Mouse (Mus musculus) hindbrain, postnatal 0 days (tissue): Measurements from ENCODE around the gene Unc13b. TPM values are rescaled to one million over a fixed set of nuclear protein-coding genes. Genes with fewer than 3 reads are reported as not detected.

Source experiments
- ATAC-seq: fragments of 200-750 bp; cut with Nextera tagmentation; 2 replicates; pipeline ENCODE4 v1.8.0; 2017; ENCODE audit warnings: mild to moderate bottlenecking, moderate TSS enrichment, moderate library complexity
- DNase-seq: peaks from one replicate; pipeline ENCODE4 v3.0.0-alpha.2; 2015; ENCODE audit warnings: low spot score
- H3K27ac ChIP-seq: fragments of 300-500 bp; sonication (generic); 2 replicates; pipeline ENCODE4 v1.5.1; 2014; ENCODE audit warnings: mild to moderate bottlenecking
- H3K27me3 ChIP-seq: fragments of 300-500 bp; sonication (generic); 2 replicates; pipeline ENCODE4 v1.6.1; 2014; ENCODE audit warnings: low read length, mixed read lengths; ENCODE audit not compliant: insufficient read depth
- H3K36me3 ChIP-seq: fragments of 300-500 bp; sonication (generic); 2 replicates; pipeline ENCODE4 v1.6.1; 2014; ENCODE audit warnings: low read length, mixed read lengths; ENCODE audit not compliant: insufficient read depth
- H3K4me1 ChIP-seq: fragments of 300-500 bp; sonication (generic); 2 replicates; pipeline ENCODE4 v1.6.1; 2014; ENCODE audit warnings: antibody characterized with exemption, low read length, mixed read lengths; ENCODE audit not compliant: insufficient read depth
- H3K4me2 ChIP-seq: fragments of 300-500 bp; sonication (generic); 2 replicates; pipeline ENCODE4 v1.6.1; 2014; ENCODE audit warnings: low read depth, mild to moderate bottlenecking, low read length, moderate library complexity, mixed read lengths
- H3K4me3 ChIP-seq: fragments of 300-500 bp; sonication (generic); 2 replicates; pipeline ENCODE4 v1.5.1; 2014; ENCODE audit warnings: low read length
- H3K9ac ChIP-seq: fragments of 300-500 bp; sonication (generic); replicated peaks from 2 replicates; pipeline ENCODE4 v1.6.1; 2014; ENCODE audit warnings: mild to moderate bottlenecking, low read length, moderate library complexity, mixed read lengths
- H3K9me3 ChIP-seq: fragments of 300-500 bp; sonication (generic); 2 replicates; pipeline ENCODE4 v1.6.1; 2016; ENCODE audit warnings: low read length, mixed read lengths
- CTCF ChIP-seq: IDR thresholded peaks from 2 replicates; pipeline ENCODE4 v1.5.1; 2016; ENCODE audit warnings: antibody characterized with exemption, control low read depth, low read depth
- WGBS: fragments of 180-500 bp; shearing (Covaris S2); extraction: QIAGEN DNeasy Blood & Tissue Kit; methylation state at CpG from one replicate; pipeline ENCODE4 v1.1.7; 2014; 5-methylcytosine and 5-hydroxymethylcytosine counted together
- polyA plus RNA-seq: library from polyadenylated mRNA; unstranded; fragments of >200 nt; fragmentation: Nextera tagmentation; extraction: Ambion mirVana; gene quantifications from 2 replicates; pipeline ENCODE4 v1.2.1, GENCODE M21; 2015
- total RNA-seq: library from RNA; depleted of rRNA; stranded (reverse); fragments of >200 nt; gene quantifications from 2 replicates; pipeline ENCODE4 v1.2.3, GENCODE M21; 2014

Unc13b gene
- total and polyA plus RNA-seq, 2 experiments from 2014 or later = 6.6 to 40.4 TPM

- H3K4me1 ChIP-seq = 0 out of 2 replicates have a peak, but pooled peaks cover 6% of the 10 kb centered on the region
- peak; percentile 88 for ATAC-seq
- peak; percentile 60 for DNase-seq
- WGBS = 3% methylated on average over 8 of the region's 8 CpGs
- H3K9me3 ChIP-seq = no peaks in the 10 kb centered on the region
- H3K4me2 ChIP-seq = peak overlapping the region; percentile 49
- no peaks in the 10 kb centered on the region for H3K36me3 ChIP-seq
- peak overlapping the region; percentile 28 for H3K9ac ChIP-seq
- TF ChIP-seq CTCF = no peak
- no peaks in the 10 kb centered on the region for H3K27me3 ChIP-seq
- H3K4me3 ChIP-seq = peak overlapping the region; percentile 27
- H3K27ac ChIP-seq = peak overlapping the region; percentile 23; the same call in 1 of the 2 replicates
These were observed 150.4 kb downstream of the Unc13b start for GRCm38 (mm10) chr4:43209081-43209579.

DNA sequence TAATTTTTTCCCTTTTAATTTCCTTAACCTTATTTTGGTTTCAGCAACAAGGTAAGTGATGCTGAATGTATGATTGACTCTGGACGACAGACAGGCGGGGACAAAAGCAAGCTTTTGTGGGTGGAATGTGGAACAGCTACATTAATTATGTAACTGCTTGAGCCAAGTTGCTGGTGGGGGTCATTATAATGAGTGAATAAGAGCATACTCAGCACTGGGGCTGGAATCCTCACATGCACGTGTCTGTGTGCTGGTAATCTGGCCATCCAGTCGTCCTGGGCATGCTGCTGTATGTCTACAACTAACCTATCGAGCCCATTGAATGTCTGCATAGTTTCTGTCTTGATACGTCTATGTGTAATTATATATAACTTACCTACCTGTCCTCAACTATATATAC lies 150.9 kb downstream of the Unc13b start:
- no peaks in the 10 kb centered on the region for H3K9me3 ChIP-seq
- TF ChIP-seq CTCF = no peak
- 20% methylated on average over 6 of the region's 6 CpGs for WGBS
- 0 out of 2 replicates have a peak, but pooled peaks cover 6% of the 10 kb centered on the region for H3K4me1 ChIP-seq
- H3K27ac ChIP-seq = peak overlapping the region; percentile 23; the same call in 1 of the 2 replicates
- peak overlapping the region; percentile 49 for H3K4me2 ChIP-seq
- H3K4me3 ChIP-seq = peak overlapping the region; percentile 27
- ATAC-seq = peak; percentile 58
- H3K27me3 ChIP-seq = no peaks in the 10 kb centered on the region
- no peaks in the 10 kb centered on the region for H3K36me3 ChIP-seq
- H3K9ac ChIP-seq = peak overlapping the region; percentile 28
- peak; percentile 38 for DNase-seq

DNA sequence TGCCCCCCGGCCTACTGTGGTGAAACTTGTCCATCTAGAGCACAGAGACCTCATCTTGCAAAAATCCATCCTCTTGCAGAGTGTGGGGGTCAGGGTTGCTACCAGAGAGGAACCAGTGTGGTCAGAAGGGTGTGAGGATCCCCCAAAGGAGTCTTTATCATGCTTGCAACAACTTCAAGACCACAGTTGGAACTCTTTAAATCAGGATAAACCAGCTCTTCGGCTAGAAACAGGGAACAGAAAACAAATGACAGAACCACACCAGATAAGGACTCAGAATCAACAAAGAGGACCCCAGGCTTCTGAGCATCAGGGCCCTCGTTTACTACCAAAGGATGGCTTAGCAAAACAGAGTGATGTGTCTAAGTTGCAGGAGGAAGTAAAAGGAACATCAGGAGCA lies 157.7 kb downstream of the Unc13b start:
- 82% methylated on average over 3 of the region's 3 CpGs for WGBS
- H3K9ac ChIP-seq = no peak overlapping the region
- no peaks in the 10 kb centered on the region for H3K27me3 ChIP-seq
- H3K4me1 ChIP-seq = no peaks in the 10 kb centered on the region
- H3K4me3 ChIP-seq = no peak overlapping the region
- ATAC-seq = no peak
- no peak for DNase-seq
- H3K9me3 ChIP-seq = no peaks in the 10 kb centered on the region
- H3K27ac ChIP-seq = no peak overlapping the region
- H3K4me2 ChIP-seq = no peak overlapping the region
- H3K36me3 ChIP-seq = no peaks in the 10 kb centered on the region
- no peak for TF ChIP-seq CTCF

DNA sequence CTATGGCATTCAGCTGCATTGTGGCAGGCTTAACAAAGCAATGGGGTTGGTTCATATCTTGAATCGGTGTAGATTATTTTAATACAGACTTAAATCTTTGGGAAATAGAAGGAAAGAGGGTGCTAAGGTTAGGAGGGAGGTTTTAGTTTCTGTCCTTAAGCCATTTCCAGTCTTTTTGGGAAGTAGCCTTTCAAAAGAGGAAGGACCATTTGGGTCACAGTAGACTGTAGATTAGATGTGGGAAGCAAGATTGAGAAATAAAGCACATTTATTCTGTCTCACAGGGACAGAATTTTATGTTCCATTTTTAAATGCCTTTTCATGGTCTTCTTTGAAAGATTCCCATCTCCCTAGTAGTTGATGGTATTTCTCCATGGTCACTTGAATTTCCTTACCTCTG lies 159.2 kb downstream of the Unc13b start:
- Histone ChIP-seq H3K4me2 (no peak overlapping the region), H3K4me1 (no peaks in the 10 kb centered on the region), H3K27me3 (no peaks in the 10 kb centered on the region), H3K9ac (no peak overlapping the region), H3K27ac (no peak overlapping the region), H3K36me3 (no peaks in the 10 kb centered on the region), H3K9me3 (no peaks in the 10 kb centered on the region), H3K4me3 (no peak overlapping the region)
- no peak for DNase-seq
- TF ChIP-seq CTCF = no peak
- ATAC-seq = no peak
- WGBS = 97% methylated on average over 1 of the region's 1 CpGs

DNA sequence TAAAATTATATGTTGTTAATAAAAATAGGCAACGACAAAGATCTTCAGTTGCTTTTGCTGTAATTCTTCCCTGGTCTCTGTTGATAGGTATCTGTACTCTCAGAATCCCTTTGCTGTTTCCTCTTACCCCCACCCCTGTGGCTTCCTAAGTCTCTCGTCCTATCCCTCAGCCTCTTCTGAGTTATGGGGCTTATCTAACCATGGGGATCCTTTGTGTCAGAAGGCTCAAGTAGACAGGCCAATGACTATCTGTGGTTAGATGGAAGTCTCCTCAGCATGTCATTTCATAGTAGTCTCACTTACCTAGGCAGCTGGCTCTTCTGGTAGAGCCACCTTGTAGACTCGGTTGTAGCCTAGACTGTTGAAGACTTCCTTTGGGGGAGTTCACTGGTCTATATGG lies 173.1 kb downstream of the Unc13b start:
- Histone ChIP-seq H3K9ac (no peak overlapping the region), H3K4me3 (no peak overlapping the region), H3K9me3 (no peaks in the 10 kb centered on the region), H3K27ac (no peak overlapping the region), H3K4me1 (no peaks in the 10 kb centered on the region), H3K36me3 (0 out of 2 replicates have a peak, but pooled peaks cover 8% of the 10 kb centered on the region), H3K27me3 (no peaks in the 10 kb centered on the region), H3K4me2 (no peak overlapping the region)
- TF ChIP-seq CTCF = no peak
- 88% methylated on average over 3 of the region's 3 CpGs for WGBS
- no peak for DNase-seq
- ATAC-seq = no peak

DNA sequence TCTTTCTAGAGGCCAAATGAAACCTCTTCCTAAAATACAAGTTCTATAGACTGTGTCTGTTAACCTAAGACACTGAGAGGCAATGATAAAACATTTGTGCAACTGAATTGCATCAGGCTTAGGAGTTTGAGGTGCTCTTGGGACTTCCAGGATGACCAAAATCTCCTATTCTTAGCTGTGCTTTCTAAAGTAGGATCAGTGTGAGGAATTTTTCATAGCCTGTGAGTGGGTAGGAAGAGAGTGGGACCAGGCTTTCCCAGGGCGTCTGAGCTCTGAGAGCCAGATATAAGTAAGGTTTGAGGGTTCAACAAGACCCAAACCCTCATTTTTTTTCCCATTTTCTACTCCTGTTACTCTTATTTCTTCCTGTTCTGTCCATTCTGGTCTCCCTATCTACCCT lies 174.2 kb downstream of the Unc13b start:
- Histone ChIP-seq H3K9ac (no peak overlapping the region), H3K9me3 (no peaks in the 10 kb centered on the region), H3K27me3 (no peaks in the 10 kb centered on the region), H3K27ac (no peak overlapping the region), H3K36me3 (0 out of 2 replicates have a peak, but pooled peaks cover 8% of the 10 kb centered on the region), H3K4me2 (no peak overlapping the region), H3K4me3 (no peak overlapping the region), H3K4me1 (no peaks in the 10 kb centered on the region)
- ATAC-seq (no peak), DNase-seq (no peak)
- 95% methylated on average over 1 of the region's 1 CpGs for WGBS
- TF ChIP-seq CTCF = no peak

DNA sequence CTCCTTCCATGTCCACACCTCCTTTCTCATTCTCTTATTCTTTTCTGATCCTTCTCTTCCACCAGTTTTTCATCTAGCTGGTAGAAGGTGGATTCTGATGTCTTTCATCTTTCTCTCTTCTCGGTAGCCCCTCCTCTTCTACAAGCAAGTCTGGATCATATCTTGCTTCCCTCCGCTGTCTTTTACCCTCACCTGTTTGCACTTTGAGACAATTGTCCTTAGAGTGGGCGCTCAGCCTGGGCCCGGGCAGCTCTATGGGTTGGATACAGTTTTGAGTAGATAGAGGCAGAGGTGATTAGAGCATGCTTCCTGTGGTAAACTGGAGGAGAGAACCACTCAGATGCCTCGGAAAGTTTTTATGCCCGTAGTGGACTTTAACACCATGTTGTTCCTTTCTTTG lies 174.7 kb downstream of the Unc13b start:
- no peaks in the 10 kb centered on the region for H3K9me3 ChIP-seq
- DNase-seq (no peak), ATAC-seq (no peak)
- no peak overlapping the region for H3K4me3 ChIP-seq
- H3K4me1 ChIP-seq = no peaks in the 10 kb centered on the region
- 97% methylated on average over 6 of the region's 6 CpGs for WGBS
- no peak overlapping the region for H3K9ac ChIP-seq
- H3K27ac ChIP-seq = no peak overlapping the region
- no peak for TF ChIP-seq CTCF
- no peak overlapping the region for H3K4me2 ChIP-seq
- 0 out of 2 replicates have a peak, but pooled peaks cover 8% of the 10 kb centered on the region for H3K36me3 ChIP-seq
- no peaks in the 10 kb centered on the region for H3K27me3 ChIP-seq
